Mouse (Mus musculus) midbrain, embryonic 12.5 days (tissue): Measurements from ENCODE around the gene Rpsa. TPM values are rescaled to one million over a fixed set of nuclear protein-coding genes. Genes with fewer than 3 reads are reported as not detected.

Experiments
- ATAC-seq: fragments of 200-750 bp; cut with Nextera tagmentation; 2 replicates; pipeline ENCODE4 v1.8.0; 2017; ENCODE audit warnings: low read depth, moderate TSS enrichment, moderate library complexity; ENCODE audit not compliant: low FRiP score
- H3K27ac ChIP-seq: fragments of 300-500 bp; sonication (generic); replicated peaks from 2 replicates; pipeline ENCODE4 v1.5.1; 2016; ENCODE audit warnings: mild to moderate bottlenecking
- H3K27me3 ChIP-seq: fragments of 300-500 bp; sonication (generic); 2 replicates; pipeline ENCODE4 v1.6.1; 2016; ENCODE audit warnings: mild to moderate bottlenecking
- H3K36me3 ChIP-seq: fragments of 300-500 bp; sonication (generic); 2 replicates; pipeline ENCODE4 v1.6.1; 2016
- H3K4me1 ChIP-seq: fragments of 300-500 bp; sonication (generic); 2 replicates; pipeline ENCODE4 v1.6.1; 2016
- H3K4me2 ChIP-seq: fragments of 300-500 bp; sonication (generic); replicated peaks from 2 replicates; pipeline ENCODE4 v1.6.1; 2016; ENCODE audit warnings: mild to moderate bottlenecking, moderate library complexity
- H3K4me3 ChIP-seq: fragments of 300-500 bp; sonication (generic); 2 replicates; pipeline ENCODE4 v1.5.1; 2016; ENCODE audit warnings: mild to moderate bottlenecking
- H3K9ac ChIP-seq: fragments of 300-500 bp; sonication (generic); replicated peaks from 2 replicates; pipeline ENCODE4 v1.6.1; 2016; ENCODE audit warnings: mild to moderate bottlenecking, moderate library complexity
- H3K9me3 ChIP-seq: fragments of 300-500 bp; sonication (generic); 2 replicates; pipeline ENCODE4 v1.6.1; 2016; ENCODE audit warnings: mild to moderate bottlenecking
- WGBS: fragments of 180-500 bp; shearing (Covaris S2); methylation state at CpG from one replicate; pipeline ENCODE4 v1.1.7; 2016; 5-methylcytosine and 5-hydroxymethylcytosine counted together
- polyA plus RNA-seq: library from polyadenylated mRNA; unstranded; fragments of >200 nt; fragmentation: Nextera tagmentation; extraction: Ambion mirVana; gene quantifications from 2 replicates; pipeline ENCODE4 v1.2.1, GENCODE M21; 2016

The Rpsa gene
- polyA plus RNA-seq, 1 experiment from 2014 or later = 1,005 TPM

- WGBS = 89% methylated on average over 13 of the region's 13 CpGs
- Histone ChIP-seq H3K9me3 (no peaks in the 10 kb centered on the region), H3K4me2 (no peak overlapping the region), H3K4me1 (peaks cover 6% of the 10 kb centered on the region; the same call in 1 of the 2 replicates), H3K4me3 (no peak overlapping the region), H3K36me3 (no peaks in the 10 kb centered on the region), H3K9ac (no peak overlapping the region), H3K27me3 (peaks cover 7% of the 10 kb centered on the region; the same call in 1 of the 2 replicates), H3K27ac (no peak overlapping the region)
- no peak for ATAC-seq
Observed at GRCm38 (mm10) chr9:120144474-120144873, 17.0 kb downstream of the Rpsa start.

GRCm38 (mm10) chr9:120149222-120149828 is 21.8 kb downstream of the Rpsa start, which contains the start of gene Mobp:
TSS of gene Mobp (plus strand) at chr9:120149707.
- peaks cover 10% of the 10 kb centered on the region; the same call in 1 of the 2 replicates for H3K4me1 ChIP-seq
- no peak within 1 kb of the TSS for H3K4me3 ChIP-seq
- 44% methylated on average over 11 of the region's 11 CpGs for WGBS
- no peak within 1 kb of the TSS for H3K27ac ChIP-seq
- no peak for ATAC-seq
- no peaks in the 10 kb centered on the region for H3K36me3 ChIP-seq
- H3K27me3 ChIP-seq = peaks cover 8% of the 10 kb centered on the region; the same call in 1 of the 2 replicates
- H3K4me2 ChIP-seq = no peak within 1 kb of the TSS
- H3K9ac ChIP-seq = no peak within 1 kb of the TSS
- no peaks in the 10 kb centered on the region for H3K9me3 ChIP-seq

- H3K27ac ChIP-seq = no peak overlapping the region
- no peak overlapping the region for H3K9ac ChIP-seq
- H3K9me3 ChIP-seq = no peaks in the 10 kb centered on the region
- WGBS = 82% methylated on average over 5 of the region's 5 CpGs
- H3K4me2 ChIP-seq = no peak overlapping the region
- H3K4me3 ChIP-seq = no peak overlapping the region
- peaks cover 10% of the 10 kb centered on the region; the same call in 1 of the 2 replicates for H3K4me1 ChIP-seq
- no peaks in the 10 kb centered on the region for H3K36me3 ChIP-seq
- H3K27me3 ChIP-seq = peaks cover 12% of the 10 kb centered on the region
- no peak for ATAC-seq
Observed at GRCm38 (mm10) chr9:120151152-120151551, 23.7 kb downstream of the Rpsa start.

- Histone ChIP-seq H3K4me1 (peaks cover 10% of the 10 kb centered on the region; the same call in 1 of the 2 replicates), H3K9me3 (no peaks in the 10 kb centered on the region), H3K4me3 (no peak overlapping the region), H3K27ac (no peak overlapping the region), H3K9ac (no peak overlapping the region), H3K36me3 (no peaks in the 10 kb centered on the region), H3K4me2 (no peak overlapping the region), H3K27me3 (peaks cover 12% of the 10 kb centered on the region)
- WGBS = 73% methylated on average over 12 of the region's 12 CpGs
- ATAC-seq = no peak
Observed at GRCm38 (mm10) chr9:120151906-120152399, 24.5 kb downstream of the Rpsa start.

- Histone ChIP-seq H3K27me3 (peaks cover 4% of the 10 kb centered on the region), H3K36me3 (no peaks in the 10 kb centered on the region), H3K9me3 (no peaks in the 10 kb centered on the region), H3K4me2 (no peak overlapping the region), H3K9ac (no peak overlapping the region), H3K4me1 (peaks cover 6% of the 10 kb centered on the region; the same call in 1 of the 2 replicates), H3K4me3 (no peak overlapping the region), H3K27ac (0 out of 2 replicates have a peak overlapping the region, but pooled peaks have one; percentile 17)
- no peak; the same call in 1 of the 2 replicates for ATAC-seq
- WGBS = 37% methylated on average over 4 of the region's 4 CpGs
Observed at GRCm38 (mm10) chr9:120158047-120158446, 30.6 kb downstream of the Rpsa start.

GRCm38 (mm10) chr9:120163862-120164261 is 36.4 kb downstream of the Rpsa start:
- WGBS = 85% methylated on average over 16 of the region's 16 CpGs

GRCm38 (mm10) chr9:120167826-120168225 is 40.3 kb downstream of the Rpsa start:
- Histone ChIP-seq H3K9ac (no peak overlapping the region), H3K4me2 (no peak overlapping the region), H3K36me3 (no peaks in the 10 kb centered on the region), H3K27ac (no peak overlapping the region), H3K27me3 (no peaks in the 10 kb centered on the region), H3K9me3 (peaks cover 2% of the 10 kb centered on the region; the same call in 1 of the 2 replicates), H3K4me1 (no peaks in the 10 kb centered on the region), H3K4me3 (no peak overlapping the region)
- 61% methylated on average over 11 of the region's 11 CpGs for WGBS
- ATAC-seq = no peak

More at GRCm38 (mm10) chr9:120163862-120164261, 36.4 kb downstream of the Rpsa start:
- no peak overlapping the region for H3K27ac ChIP-seq
- ATAC-seq = no peak
- H3K4me1 ChIP-seq = no peaks in the 10 kb centered on the region
- H3K36me3 ChIP-seq = no peaks in the 10 kb centered on the region
- H3K4me2 ChIP-seq = no peak overlapping the region
- no peak overlapping the region for H3K9ac ChIP-seq
- H3K9me3 ChIP-seq = no peaks in the 10 kb centered on the region
- H3K4me3 ChIP-seq = no peak overlapping the region
- H3K27me3 ChIP-seq = no peaks in the 10 kb centered on the region

- no peak for ATAC-seq
- no peak overlapping the region for H3K27ac ChIP-seq
- H3K4me3 ChIP-seq = no peak overlapping the region
- H3K4me1 ChIP-seq = no peaks in the 10 kb centered on the region
- H3K9me3 ChIP-seq = peaks cover 4% of the 10 kb centered on the region; the same call in 1 of the 2 replicates
- no peaks in the 10 kb centered on the region for H3K27me3 ChIP-seq
- no peaks in the 10 kb centered on the region for H3K36me3 ChIP-seq
- H3K4me2 ChIP-seq = no peak overlapping the region
- WGBS = 49% methylated on average over 5 of the region's 5 CpGs
- no peak overlapping the region for H3K9ac ChIP-seq
Observed at GRCm38 (mm10) chr9:120171295-120171694, 43.8 kb downstream of the Rpsa start.

GRCm38 (mm10) chr9:120174436-120175137 is 47.1 kb downstream of the Rpsa start:
- Histone ChIP-seq H3K27me3 (no peaks in the 10 kb centered on the region), H3K4me2 (no peak overlapping the region), H3K9ac (no peak overlapping the region), H3K36me3 (no peaks in the 10 kb centered on the region), H3K9me3 (peaks cover 4% of the 10 kb centered on the region; the same call in 1 of the 2 replicates), H3K4me1 (no peaks in the 10 kb centered on the region), H3K27ac (no peak overlapping the region), H3K4me3 (no peak overlapping the region)
- no peak for ATAC-seq
- WGBS = 82% methylated on average over 18 of the region's 18 CpGs

- Histone ChIP-seq H3K36me3 (no peaks in the 10 kb centered on the region), H3K4me2 (no peak overlapping the region), H3K4me1 (no peaks in the 10 kb centered on the region), H3K27me3 (no peaks in the 10 kb centered on the region), H3K9me3 (no peaks in the 10 kb centered on the region), H3K4me3 (no peak overlapping the region), H3K9ac (no peak overlapping the region), H3K27ac (no peak overlapping the region)
- 92% methylated on average over 10 of the region's 10 CpGs for WGBS
- ATAC-seq = no peak
Observed at GRCm38 (mm10) chr9:120178813-120179212, 51.3 kb downstream of the Rpsa start.
